8 mouse cellular contexts compared by ENCODE assay signal in genomic region chr2:32150562-32150923, GRCm38 (mm10). TPM values are rescaled to one million over a fixed set of nuclear protein-coding genes. Genes with fewer than 3 reads are reported as not detected.
DNase-seq lines count a peak whose midpoint lies in the region; ATAC-seq lines count a peak whose summit lies in the region.

No protein-coding gene starts in this region.

- peak overlapping the region; percentile 99 for H3K9ac ChIP-seq in heart, embryonic 11.5 days (ENCODE audit: low read depth, low read length)
- peak overlapping the region; percentile 100 for H3K9ac ChIP-seq in forebrain, embryonic 12.5 days
- H3K9ac ChIP-seq in liver, embryonic 15.5 days, result peak overlapping the region; percentile 95

- H3K36me3 ChIP-seq in heart, embryonic 11.5 days (ENCODE audit: control insufficient read depth, insufficient read depth, low read length), result no peaks in the 10 kb centered on the region
- no peaks in the 10 kb centered on the region for H3K36me3 ChIP-seq in forebrain, embryonic 12.5 days (replicated peaks)
- no peaks in the 10 kb centered on the region for H3K36me3 ChIP-seq in liver, embryonic 15.5 days (replicated peaks)

- H3K9me3 ChIP-seq in heart, embryonic 11.5 days (replicated peaks; ENCODE audit: control insufficient read depth, low read length), result no peaks in the 10 kb centered on the region
- no peaks in the 10 kb centered on the region for H3K9me3 ChIP-seq in forebrain, embryonic 12.5 days
- no peaks in the 10 kb centered on the region for H3K9me3 ChIP-seq in liver, embryonic 15.5 days (replicated peaks)

- H3K27ac ChIP-seq in heart, embryonic 11.5 days (ENCODE audit: low read depth, low read length), result peak overlapping the region; percentile 97
- peak overlapping the region; percentile 99 for H3K27ac ChIP-seq in forebrain, embryonic 12.5 days
- peak overlapping the region; percentile 93 for H3K27ac ChIP-seq in liver, embryonic 15.5 days (replicated peaks)

- 7% methylated on average over 7 of the region's 7 CpGs for WGBS in heart, embryonic 11.5 days (ENCODE audit: insufficient replicate concordance)
- 4% methylated on average over 7 of the region's 7 CpGs for WGBS in forebrain, embryonic 12.5 days
- WGBS in liver, embryonic 15.5 days (ENCODE audit: insufficient replicate concordance), result 9% methylated on average over 7 of the region's 7 CpGs

- no peaks in the 10 kb centered on the region for H3K27me3 ChIP-seq in heart, embryonic 11.5 days (ENCODE audit: control insufficient read depth, insufficient read depth, low read length)
- no peaks in the 10 kb centered on the region for H3K27me3 ChIP-seq in forebrain, embryonic 12.5 days
- no peaks in the 10 kb centered on the region for H3K27me3 ChIP-seq in liver, embryonic 15.5 days

- no peak for DNase-seq in heart, postnatal 4 days
- DNase-seq in 416B (ENCODE audit: low read depth), result peak; percentile 49
- DNase-seq in thymus, postnatal 25 days, result no peak
- DNase-seq in cerebellum, postnatal 10 days, result no peak
- no peak for DNase-seq in T-cell, adult 2 months (ENCODE audit: low spot score)

- peak overlapping the region; percentile 96 for H3K4me3 ChIP-seq in heart, embryonic 11.5 days (ENCODE audit: low read depth, low read length)
- H3K4me3 ChIP-seq in forebrain, embryonic 12.5 days (replicated peaks), result peak overlapping the region; percentile 98
- H3K4me3 ChIP-seq in liver, embryonic 15.5 days (replicated peaks), result peak overlapping the region; percentile 88

- ATAC-seq in heart, embryonic 11.5 days (replicated peaks; ENCODE audit: insufficient number of reproducible peaks, low FRiP score, low TSS enrichment), result no peak
- peak; percentile 79 for ATAC-seq in forebrain, embryonic 12.5 days (ENCODE audit: low FRiP score)
- ATAC-seq in liver, embryonic 15.5 days (ENCODE audit: insufficient read depth), result no peak

- peak overlapping the region; percentile 92 for H3K4me2 ChIP-seq in heart, embryonic 11.5 days
- peak overlapping the region; percentile 98 for H3K4me2 ChIP-seq in forebrain, embryonic 12.5 days
- peak overlapping the region; percentile 89 for H3K4me2 ChIP-seq in liver, embryonic 15.5 days

- H3K4me1 ChIP-seq in heart, embryonic 11.5 days (ENCODE audit: control insufficient read depth, insufficient read depth, low read length), result peaks cover 43% of the 10 kb centered on the region
- H3K4me1 ChIP-seq in forebrain, embryonic 12.5 days, result peaks cover 46% of the 10 kb centered on the region
- H3K4me1 ChIP-seq in liver, embryonic 15.5 days (replicated peaks), result peaks cover 57% of the 10 kb centered on the region

RNA-seq across cellular contexts. Expression of gene Prrc2b, which starts 0.3 kb away (rescaled TPM):
- 39.3 and 40.6 TPM in 2 replicates for polyA plus RNA-seq in heart, embryonic 11.5 days (2014; fragmentation: Nextera tagmentation; extraction: Ambion mirVana)
- total RNA-seq in heart, postnatal 4 days (2021), result 100 to 1,000 TPM; 138 to 145 TPM
- 96.9 and 110 TPM in 2 replicates for polyA plus RNA-seq in forebrain, embryonic 12.5 days (2016; fragmentation: Nextera tagmentation; extraction: Ambion mirVana)
- 8.3 and 9.6 TPM in 2 replicates for polyA plus RNA-seq in liver, embryonic 15.5 days (2015; fragmentation: Nextera tagmentation; extraction: Ambion mirVana)

RNA-seq across cellular contexts. Expression of gene Plpp7, which starts 55.2 kb away (rescaled TPM):
- 10.0 and 11.7 TPM in 2 replicates for polyA plus RNA-seq in heart, embryonic 11.5 days (2014; fragmentation: Nextera tagmentation; extraction: Ambion mirVana)
- 10 to 100 TPM; 15.7 to 20.5 TPM for total RNA-seq in heart, postnatal 4 days (2021)
- 7.0 and 7.2 TPM in 2 replicates for polyA plus RNA-seq in forebrain, embryonic 12.5 days (2016; fragmentation: Nextera tagmentation; extraction: Ambion mirVana)
- 1.9 and 2.0 TPM in 2 replicates for polyA plus RNA-seq in liver, embryonic 15.5 days (2015; fragmentation: Nextera tagmentation; extraction: Ambion mirVana)
